Mouse (Mus musculus): ENCODE measurements around the gene Baz1b.

GRCm38 (mm10) chr5:135185596-135185995 lies 1.5 kb upstream of the Baz1b start:
- TF ChIP-seq TAL1 (IDR thresholded peaks at IDR 0.05; ENCODE audit: low read length) = no peak
- no peak for TF ChIP-seq GATA1 (IDR thresholded peaks at IDR 0.05; ENCODE audit: low read length)

All from erythroblast, embryonic 14.5 days (primary cell).